Mouse (Mus musculus) neural tube, embryonic 12.5 days (tissue): ENCODE data around the gene Syt1. TPM values are rescaled to one million over a fixed set of nuclear protein-coding genes. Genes with fewer than 3 reads are reported as not detected.

Source experiments
- ATAC-seq: fragments of 200-750 bp; cut with Nextera tagmentation; 2 replicates; pipeline ENCODE4 v1.8.0; 2017; ENCODE audit warnings: low read depth, mild to moderate bottlenecking, moderate TSS enrichment, moderate library complexity; ENCODE audit not compliant: low FRiP score
- H3K27ac ChIP-seq: fragments of 300-500 bp; sonication (generic); 2 replicates; pipeline ENCODE4 v1.5.1; 2016
- H3K27me3 ChIP-seq: fragments of 300-500 bp; sonication (generic); replicated peaks from 2 replicates; pipeline ENCODE4 v1.6.1; 2016; ENCODE audit warnings: mild to moderate bottlenecking
- H3K36me3 ChIP-seq: fragments of 300-500 bp; sonication (generic); 2 replicates; pipeline ENCODE4 v1.6.1; 2016; ENCODE audit warnings: mild to moderate bottlenecking
- H3K4me1 ChIP-seq: fragments of 300-500 bp; sonication (generic); 2 replicates; pipeline ENCODE4 v1.6.1; 2016
- H3K4me2 ChIP-seq: fragments of 300-500 bp; sonication (generic); replicated peaks from 2 replicates; pipeline ENCODE4 v1.6.1; 2016; ENCODE audit warnings: mild to moderate bottlenecking
- H3K4me3 ChIP-seq: fragments of 300-500 bp; sonication (generic); 2 replicates; pipeline ENCODE4 v1.5.1; 2016
- H3K9ac ChIP-seq: fragments of 300-500 bp; sonication (generic); 2 replicates; pipeline ENCODE4 v1.6.1; 2016; ENCODE audit warnings: mild to moderate bottlenecking
- H3K9me3 ChIP-seq: fragments of 300-500 bp; sonication (generic); 2 replicates; pipeline ENCODE4 v1.6.1; 2016; ENCODE audit warnings: mild to moderate bottlenecking
- WGBS: fragments of 180-500 bp; shearing (Covaris S2); methylation state at CpG from one replicate; pipeline ENCODE4 v1.1.7; 2016; 5-methylcytosine and 5-hydroxymethylcytosine counted together
- polyA plus RNA-seq: library from polyadenylated mRNA; unstranded; fragments of >200 nt; fragmentation: Nextera tagmentation; extraction: Ambion mirVana; gene quantifications from 2 replicates; pipeline ENCODE4 v1.2.1, GENCODE M21; 2016

The Syt1 gene
- polyA plus RNA-seq, 1 experiment from 2014 or later = 45.0 TPM

- Histone ChIP-seq H3K27me3 (no peaks in the 10 kb centered on the region), H3K9ac (no peak overlapping the region), H3K36me3 (no peaks in the 10 kb centered on the region), H3K4me1 (no peaks in the 10 kb centered on the region), H3K4me2 (no peak overlapping the region), H3K27ac (no peak overlapping the region), H3K9me3 (no peaks in the 10 kb centered on the region), H3K4me3 (no peak overlapping the region)
- ATAC-seq = 0 out of 2 replicates have a peak, but pooled peaks have one; percentile 52
- WGBS = 67% methylated on average over 2 of the region's 2 CpGs
These were observed 451.2 kb downstream of the Syt1 start for GRCm38 (mm10) chr10:108559607-108559908.

- Histone ChIP-seq H3K27ac (no peak overlapping the region), H3K4me3 (no peak overlapping the region), H3K4me2 (no peak overlapping the region), H3K9me3 (no peaks in the 10 kb centered on the region), H3K27me3 (no peaks in the 10 kb centered on the region), H3K36me3 (no peaks in the 10 kb centered on the region), H3K4me1 (no peaks in the 10 kb centered on the region), H3K9ac (no peak overlapping the region)
- ATAC-seq = peak; percentile 46; the same call in 1 of the 2 replicates
- 70% methylated on average over 19 of the region's 19 CpGs for WGBS
These were observed 451.8 kb downstream of the Syt1 start for GRCm38 (mm10) chr10:108558812-108559606.

- Histone ChIP-seq H3K36me3 (no peaks in the 10 kb centered on the region), H3K27ac (no peak overlapping the region), H3K27me3 (no peaks in the 10 kb centered on the region), H3K9ac (no peak overlapping the region), H3K4me1 (no peaks in the 10 kb centered on the region), H3K4me3 (no peak overlapping the region), H3K4me2 (no peak overlapping the region), H3K9me3 (no peaks in the 10 kb centered on the region)
- WGBS = 88% methylated on average over 6 of the region's 6 CpGs
- ATAC-seq = no peak
These were observed 458.2 kb downstream of the Syt1 start for GRCm38 (mm10) chr10:108552544-108552943.

GRCm38 (mm10) chr10:108545715-108546114 lies 465.1 kb downstream of the Syt1 start:
- Histone ChIP-seq H3K9ac (no peak overlapping the region), H3K4me3 (no peak overlapping the region), H3K4me1 (no peaks in the 10 kb centered on the region), H3K9me3 (no peaks in the 10 kb centered on the region), H3K27ac (no peak overlapping the region), H3K36me3 (no peaks in the 10 kb centered on the region; the same call in 1 of the 2 replicates), H3K27me3 (no peaks in the 10 kb centered on the region), H3K4me2 (no peak overlapping the region)
- 94% methylated on average over 3 of the region's 3 CpGs for WGBS
- ATAC-seq = no peak

- Histone ChIP-seq H3K9ac (no peak overlapping the region), H3K36me3 (no peaks in the 10 kb centered on the region; the same call in 1 of the 2 replicates), H3K27me3 (no peaks in the 10 kb centered on the region), H3K4me3 (no peak overlapping the region), H3K27ac (no peak overlapping the region), H3K9me3 (no peaks in the 10 kb centered on the region), H3K4me2 (no peak overlapping the region), H3K4me1 (no peaks in the 10 kb centered on the region)
- no peak for ATAC-seq
- 86% methylated on average over 9 of the region's 9 CpGs for WGBS
These were observed 469.2 kb downstream of the Syt1 start for GRCm38 (mm10) chr10:108541555-108541954.

- H3K27me3 ChIP-seq = no peaks in the 10 kb centered on the region
- H3K4me2 ChIP-seq = no peak overlapping the region
- ATAC-seq = no peak
- H3K36me3 ChIP-seq = no peaks in the 10 kb centered on the region
- no peaks in the 10 kb centered on the region for H3K4me1 ChIP-seq
- no peak overlapping the region for H3K9ac ChIP-seq
- no peak overlapping the region for H3K4me3 ChIP-seq
- no peaks in the 10 kb centered on the region for H3K9me3 ChIP-seq
- no peak overlapping the region for H3K27ac ChIP-seq
- 90% methylated on average over 3 of the region's 3 CpGs for WGBS
These were observed 472.2 kb downstream of the Syt1 start for GRCm38 (mm10) chr10:108538546-108538945.

GRCm38 (mm10) chr10:108537641-108538040 lies 473.1 kb downstream of the Syt1 start:
- WGBS = 70% methylated on average over 9 of the region's 9 CpGs
- Histone ChIP-seq H3K4me1 (no peaks in the 10 kb centered on the region), H3K27me3 (no peaks in the 10 kb centered on the region), H3K36me3 (no peaks in the 10 kb centered on the region), H3K9me3 (no peaks in the 10 kb centered on the region), H3K9ac (no peak overlapping the region), H3K4me2 (no peak overlapping the region), H3K27ac (no peak overlapping the region), H3K4me3 (no peak overlapping the region)
- peak; percentile 41; the same call in 1 of the 2 replicates for ATAC-seq

- Histone ChIP-seq H3K4me1 (no peaks in the 10 kb centered on the region), H3K36me3 (no peaks in the 10 kb centered on the region), H3K9ac (no peak overlapping the region), H3K4me3 (no peak overlapping the region), H3K4me2 (no peak overlapping the region), H3K27ac (no peak overlapping the region), H3K9me3 (no peaks in the 10 kb centered on the region), H3K27me3 (no peaks in the 10 kb centered on the region)
- no peak for ATAC-seq
- 57% methylated on average over 5 of the region's 5 CpGs for WGBS
These were observed 474.9 kb downstream of the Syt1 start for GRCm38 (mm10) chr10:108535922-108536321.

- no peak overlapping the region for H3K4me3 ChIP-seq
- no peak overlapping the region for H3K9ac ChIP-seq
- H3K27me3 ChIP-seq = no peaks in the 10 kb centered on the region
- WGBS = 81% methylated on average over 4 of the region's 4 CpGs
- no peak overlapping the region for H3K27ac ChIP-seq
- no peaks in the 10 kb centered on the region for H3K4me1 ChIP-seq
- no peaks in the 10 kb centered on the region for H3K9me3 ChIP-seq
- H3K36me3 ChIP-seq = no peaks in the 10 kb centered on the region
- ATAC-seq = no peak
- H3K4me2 ChIP-seq = no peak overlapping the region
These were observed 476.7 kb downstream of the Syt1 start for GRCm38 (mm10) chr10:108534112-108534511.

GRCm38 (mm10) chr10:108532916-108533315 lies 477.9 kb downstream of the Syt1 start:
- no peaks in the 10 kb centered on the region for H3K4me1 ChIP-seq

GRCm38 (mm10) chr10:108532283-108532682 lies 478.5 kb downstream of the Syt1 start:
- no peak overlapping the region for H3K27ac ChIP-seq
- H3K9me3 ChIP-seq = no peaks in the 10 kb centered on the region
- no peak overlapping the region for H3K4me3 ChIP-seq
- H3K36me3 ChIP-seq = no peaks in the 10 kb centered on the region
- WGBS = 85% methylated on average over 9 of the region's 9 CpGs
- no peaks in the 10 kb centered on the region for H3K27me3 ChIP-seq
- no peak for ATAC-seq
- no peak overlapping the region for H3K9ac ChIP-seq
- H3K4me2 ChIP-seq = no peak overlapping the region
- no peaks in the 10 kb centered on the region for H3K4me1 ChIP-seq

More at GRCm38 (mm10) chr10:108532916-108533315, 477.9 kb downstream of the Syt1 start:
- Histone ChIP-seq H3K9ac (no peak overlapping the region), H3K4me2 (no peak overlapping the region), H3K4me3 (no peak overlapping the region), H3K27ac (no peak overlapping the region), H3K27me3 (no peaks in the 10 kb centered on the region), H3K9me3 (no peaks in the 10 kb centered on the region), H3K36me3 (no peaks in the 10 kb centered on the region)
- ATAC-seq = no peak
- WGBS = 93% methylated on average over 11 of the region's 11 CpGs

- H3K27ac ChIP-seq = no peak overlapping the region
- no peaks in the 10 kb centered on the region for H3K4me1 ChIP-seq
- no peak overlapping the region for H3K4me3 ChIP-seq
- no peaks in the 10 kb centered on the region for H3K27me3 ChIP-seq
- WGBS = 45% methylated on average over 4 of the region's 4 CpGs
- H3K9me3 ChIP-seq = no peaks in the 10 kb centered on the region
- ATAC-seq = 0 out of 2 replicates have a peak, but pooled peaks have one; percentile 3
- H3K4me2 ChIP-seq = no peak overlapping the region
- no peak overlapping the region for H3K9ac ChIP-seq
- H3K36me3 ChIP-seq = no peaks in the 10 kb centered on the region
These were observed 479.1 kb downstream of the Syt1 start for GRCm38 (mm10) chr10:108531641-108532040.

GRCm38 (mm10) chr10:108531111-108531510 lies 479.7 kb downstream of the Syt1 start:
- Histone ChIP-seq H3K27me3 (no peaks in the 10 kb centered on the region), H3K9ac (no peak overlapping the region), H3K27ac (no peak overlapping the region), H3K4me2 (no peak overlapping the region), H3K4me1 (no peaks in the 10 kb centered on the region), H3K9me3 (no peaks in the 10 kb centered on the region), H3K4me3 (no peak overlapping the region), H3K36me3 (no peaks in the 10 kb centered on the region)
- ATAC-seq = peak; percentile 14; the same call in 1 of the 2 replicates
- WGBS = 42% methylated on average over 4 of the region's 4 CpGs
